Mouse (Mus musculus) liver, adult 2 months (tissue): Measurements from ENCODE around the gene Ciao2a. TPM values are rescaled to one million over a fixed set of nuclear protein-coding genes. Genes with fewer than 3 reads are reported as not detected.
A peak's percentile ranks its signal among the peaks of the same experiment; 100 is the strongest.

Experiments used
- DNase-seq: peaks from one replicate; pipeline ENCODE4 v3.0.0-alpha.2; 2011; ENCODE audit warnings: low read depth, low spot score; ENCODE audit errors: extremely low read depth
- H3K27ac ChIP-seq: fragments of 200-500 bp; replicated peaks from 2 replicates; pipeline ENCODE4 v1.5.1; 2012; ENCODE audit warnings: low read depth, mild to moderate bottlenecking, control low read depth, inconsistent platforms, low read length; ENCODE audit not compliant: insufficient read depth
- H3K27me3 ChIP-seq: fragments of 200-500 bp; 2 replicates; pipeline ENCODE4 v1.6.1; 2012; ENCODE audit warnings: mild to moderate bottlenecking, moderate library complexity, low read length, inconsistent platforms; ENCODE audit not compliant: control insufficient read depth, insufficient read depth
- H3K36me3 ChIP-seq: fragments of 200-500 bp; 2 replicates; pipeline ENCODE4 v1.6.1; 2012; ENCODE audit warnings: low read length, inconsistent platforms; ENCODE audit not compliant: control insufficient read depth, insufficient read depth
- H3K4me1 ChIP-seq: fragments of 200-500 bp; 2 replicates; pipeline ENCODE4 v1.6.1; 2011; ENCODE audit warnings: low read length; ENCODE audit not compliant: control insufficient read depth, insufficient read depth
- H3K4me3 ChIP-seq: fragments of 200-500 bp; 2 replicates; pipeline ENCODE4 v1.5.1; 2011; ENCODE audit warnings: low read depth, mild to moderate bottlenecking, control low read depth, low read length, moderate library complexity; ENCODE audit not compliant: insufficient read depth
- H3K79me2 ChIP-seq: fragments of 200-500 bp; 2 replicates; pipeline ENCODE4 v1.6.1; 2012; ENCODE audit warnings: inconsistent platforms, mild to moderate bottlenecking, low read length, moderate library complexity; ENCODE audit not compliant: control insufficient read depth, insufficient read depth
- H3K9ac ChIP-seq: fragments of 200-500 bp; 2 replicates; pipeline ENCODE4 v1.6.1; 2012; ENCODE audit warnings: low read depth, mild to moderate bottlenecking, control low read depth, inconsistent platforms, low read length
- CTCF ChIP-seq: fragments of 200-500 bp; IDR thresholded peaks from 2 replicates; pipeline ENCODE4 v1.5.1; 2011; ENCODE audit warnings: low read depth, low read length, control low read depth
- POLR2A ChIP-seq: fragments of 200-500 bp; IDR thresholded peaks from 2 replicates; pipeline ENCODE4 v1.6.1; 2011; ENCODE audit warnings: low read length, control low read depth; ENCODE audit not compliant: insufficient read depth; ENCODE audit errors: extremely low read depth
- WGBS: fragments of 180-500 bp; shearing (Covaris S2); methylation state at CpG from one replicate; pipeline ENCODE4 v1.1.7; 2018; 5-methylcytosine and 5-hydroxymethylcytosine counted together
- polyA plus RNA-seq: library from polyadenylated mRNA; depleted of rRNA; stranded (reverse); fragments of >200 nt; gene quantifications from 2 replicates; pipeline ENCODE4 v1.2.3, GENCODE M21; 2012
- total RNA-seq: library from RNA; depleted of rRNA; stranded (reverse); fragments of >200 nt; gene quantifications from 2 replicates; pipeline ENCODE4 v1.2.3, GENCODE M21; 2014

Gene Ciao2a
- total and polyA plus RNA-seq, 2 experiments = 13.6 to 47.0 TPM

DNA sequence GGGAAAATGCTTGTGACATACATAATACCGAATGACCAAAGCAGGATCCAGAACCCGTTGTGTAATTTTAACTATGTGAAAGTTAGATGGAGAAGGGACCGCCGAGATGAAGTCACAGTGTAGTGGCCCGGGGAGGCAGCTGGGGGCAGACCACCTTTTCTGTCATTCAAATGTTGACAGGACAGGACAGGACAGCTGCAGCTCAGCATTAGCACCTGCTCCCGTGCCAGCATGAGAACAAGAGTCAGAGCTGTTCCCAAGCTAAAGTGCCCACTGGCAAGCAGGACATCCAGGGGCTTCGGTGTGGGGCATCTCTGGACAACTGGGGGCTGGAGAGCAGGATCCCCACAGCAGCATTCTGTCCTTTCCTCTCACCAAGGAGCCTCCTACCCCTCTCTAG lies 39.3 kb upstream of the Ciao2a start:
- no peaks in the 10 kb centered on the region for H3K79me2 ChIP-seq
- no peaks in the 10 kb centered on the region for H3K36me3 ChIP-seq
- DNase-seq = no peak
- H3K4me3 ChIP-seq = no peak overlapping the region
- TF ChIP-seq POLR2A (no peak), CTCF (no peak)
- no peaks in the 10 kb centered on the region for H3K4me1 ChIP-seq
- no peaks in the 10 kb centered on the region for H3K27me3 ChIP-seq
- H3K9ac ChIP-seq = no peak overlapping the region
- H3K27ac ChIP-seq = no peak overlapping the region
- 98% methylated on average over 7 of the region's 7 CpGs for WGBS

GRCm38 (mm10) chr9:66088411-66088810 lies 38.0 kb upstream of the Ciao2a start:
- peak; percentile 69 for DNase-seq
- Histone ChIP-seq H3K79me2 (no peaks in the 10 kb centered on the region), H3K27me3 (no peaks in the 10 kb centered on the region), H3K36me3 (peaks cover 5% of the 10 kb centered on the region; the same call in 1 of the 2 replicates), H3K27ac (no peak overlapping the region), H3K9ac (no peak overlapping the region), H3K4me3 (no peak overlapping the region), H3K4me1 (no peaks in the 10 kb centered on the region)
- peak; percentile 92 for TF ChIP-seq CTCF
- no peak for TF ChIP-seq POLR2A
- 32% methylated on average over 4 of the region's 4 CpGs for WGBS

DNA sequence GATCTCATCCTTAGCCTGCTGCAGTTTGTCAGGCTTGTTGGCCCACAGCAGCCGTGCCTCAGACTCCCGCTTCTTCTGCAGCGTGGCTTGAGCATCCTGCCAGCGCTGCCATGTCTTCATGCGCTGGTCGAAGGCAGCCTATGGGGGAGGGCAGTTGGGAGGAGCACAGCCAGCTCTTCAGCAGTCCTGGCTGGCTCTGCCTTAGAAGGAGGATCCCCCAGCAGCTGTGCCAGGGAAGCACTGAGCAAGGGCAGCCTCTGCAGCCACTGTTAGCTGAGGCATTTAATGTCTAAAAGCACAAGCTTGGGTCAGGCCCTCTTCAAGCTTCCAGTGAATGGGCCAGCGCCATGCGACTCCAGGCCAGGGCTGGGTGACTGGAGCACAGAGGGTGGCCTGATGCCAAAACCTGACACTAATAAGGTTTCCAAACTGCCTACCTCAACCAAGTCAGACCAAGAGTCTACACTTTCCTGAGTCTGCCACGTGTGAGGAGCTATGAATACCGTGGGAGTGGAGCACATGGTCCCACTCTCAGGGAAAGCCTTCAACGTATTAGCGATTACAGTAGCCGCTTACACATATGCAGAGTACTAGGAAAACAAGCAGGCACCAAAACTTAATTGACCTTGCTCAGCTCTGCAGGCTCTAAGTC lies 35.7 kb upstream of the Ciao2a start:
- TF ChIP-seq CTCF = no peak
- no peak for TF ChIP-seq POLR2A
- Histone ChIP-seq H3K4me3 (no peak overlapping the region), H3K27ac (no peak overlapping the region), H3K9ac (no peak overlapping the region), H3K36me3 (peaks cover 21% of the 10 kb centered on the region; the same call in 1 of the 2 replicates), H3K27me3 (no peaks in the 10 kb centered on the region), H3K79me2 (no peaks in the 10 kb centered on the region), H3K4me1 (no peaks in the 10 kb centered on the region)
- WGBS = 84% methylated on average over 13 of the region's 13 CpGs
- no peak for DNase-seq

DNA sequence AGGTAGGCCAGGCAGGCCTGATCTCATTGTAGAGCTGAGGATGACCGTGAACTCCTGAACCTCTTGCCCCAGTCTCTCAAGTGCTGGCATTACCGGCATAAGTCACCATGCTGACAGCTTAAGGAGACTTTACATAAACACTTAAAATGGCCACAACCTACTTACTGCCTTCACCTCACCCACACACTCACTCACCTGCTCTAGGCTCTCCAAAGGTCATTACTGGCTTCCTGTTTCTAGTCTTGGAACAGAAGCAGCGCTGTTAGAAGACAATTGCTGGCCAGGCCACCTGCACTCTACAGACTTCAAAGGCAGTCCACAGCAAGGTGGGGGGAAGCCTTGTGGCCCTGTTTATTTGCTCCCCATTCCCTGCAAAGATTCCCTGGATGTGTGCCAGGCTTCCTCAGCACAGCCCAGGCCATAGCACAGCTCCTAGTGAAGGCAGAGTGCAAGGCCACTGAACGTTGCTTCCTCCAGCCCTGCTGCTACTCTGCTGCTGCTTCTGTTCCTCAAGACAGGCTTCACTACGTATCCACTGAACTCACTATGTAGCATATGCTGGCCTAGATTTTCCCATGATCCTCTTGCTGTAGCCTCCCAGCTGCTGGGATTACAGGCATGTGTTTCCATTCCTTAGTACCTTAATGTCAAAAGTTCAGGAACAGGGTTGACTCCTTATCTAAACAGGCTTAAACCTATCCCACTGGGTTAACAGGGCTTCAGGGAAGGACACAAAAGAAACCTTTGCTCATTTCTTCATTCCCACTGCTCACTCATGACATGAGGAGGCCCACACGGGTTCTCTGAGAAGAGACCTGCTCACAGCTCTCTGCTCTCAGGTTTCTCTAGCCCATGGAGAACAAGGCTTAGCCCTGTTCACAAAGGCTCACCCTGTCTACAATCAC lies 34.8 kb upstream of the Ciao2a start:
- Histone ChIP-seq H3K4me3 (no peak overlapping the region), H3K9ac (no peak overlapping the region), H3K36me3 (peaks cover 25% of the 10 kb centered on the region; the same call in 1 of the 2 replicates), H3K27me3 (no peaks in the 10 kb centered on the region), H3K79me2 (no peaks in the 10 kb centered on the region), H3K4me1 (no peaks in the 10 kb centered on the region), H3K27ac (no peak overlapping the region)
- no peak for TF ChIP-seq POLR2A
- no peak for TF ChIP-seq CTCF
- DNase-seq = no peak
- WGBS = 64% methylated on average over 6 of the region's 6 CpGs

- Histone ChIP-seq H3K4me3 (no peak overlapping the region), H3K27ac (no peak overlapping the region), H3K9ac (no peak overlapping the region), H3K79me2 (no peaks in the 10 kb centered on the region), H3K27me3 (no peaks in the 10 kb centered on the region), H3K4me1 (no peaks in the 10 kb centered on the region), H3K36me3 (peaks cover 32% of the 10 kb centered on the region)
- no peak for TF ChIP-seq POLR2A
- no peak for TF ChIP-seq CTCF
- WGBS = 89% methylated on average over 2 of the region's 2 CpGs
- DNase-seq = no peak
These were observed 33.7 kb upstream of the Ciao2a start for GRCm38 (mm10) chr9:66092664-66093063.

DNA sequence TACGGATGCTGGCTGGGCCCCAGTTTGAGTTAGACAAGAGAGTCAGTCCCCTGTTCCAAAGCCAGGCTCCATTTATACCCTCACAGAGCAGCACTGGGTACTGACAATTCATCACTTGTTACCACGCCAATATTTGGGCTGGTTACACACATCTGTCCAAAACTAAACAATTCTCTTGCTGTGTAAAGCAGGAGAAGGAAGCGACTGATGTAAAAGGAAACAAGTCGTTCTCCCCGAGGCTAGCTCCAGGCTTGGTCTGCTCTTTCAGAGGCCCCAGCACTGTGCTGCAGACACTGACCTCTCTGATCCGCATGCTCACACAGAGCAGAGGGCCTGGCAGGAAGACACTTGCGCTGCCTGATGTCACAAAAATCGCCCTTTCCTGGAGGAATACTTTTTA lies 24.8 kb upstream of the Ciao2a start:
- Histone ChIP-seq H3K79me2 (no peaks in the 10 kb centered on the region), H3K9ac (no peak overlapping the region), H3K27ac (no peak overlapping the region), H3K36me3 (peaks cover 47% of the 10 kb centered on the region), H3K27me3 (no peaks in the 10 kb centered on the region), H3K4me3 (no peak overlapping the region), H3K4me1 (no peaks in the 10 kb centered on the region)
- no peak for DNase-seq
- 89% methylated on average over 8 of the region's 8 CpGs for WGBS
- TF ChIP-seq CTCF (no peak), POLR2A (no peak)
